Mouse (Mus musculus): ENCODE data around the gene Krtap4-2.

DNA sequence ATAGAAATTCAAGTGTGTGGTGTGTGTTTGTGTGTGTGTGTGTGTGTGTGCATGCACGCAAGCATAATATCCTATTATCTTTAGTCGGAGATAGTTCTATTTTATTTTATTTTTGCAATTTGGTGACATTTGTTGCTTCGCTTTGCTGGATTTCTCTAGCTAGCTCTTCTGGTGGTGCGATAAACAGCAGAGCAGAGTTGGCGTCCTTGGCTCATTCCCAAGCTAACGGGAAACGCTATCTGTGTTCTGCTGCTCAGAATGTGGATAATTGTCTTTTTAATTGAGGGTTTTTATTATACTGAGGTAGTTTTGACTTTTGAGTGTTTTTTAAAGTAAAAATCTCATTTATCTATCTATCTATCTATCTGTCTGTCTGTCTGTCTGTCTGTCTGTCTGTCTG, 49.8 kb downstream of the Krtap4-2 start:
- TF ChIP-seq CTCF (IDR thresholded peaks at IDR 0.05; ENCODE audit: borderline replicate concordance, control insufficient read depth, extremely low read depth, insufficient read depth, low read length, poor library complexity) (no peak), POLR2A (IDR thresholded peaks at IDR 0.05; ENCODE audit: control insufficient read depth, extremely low read depth, insufficient read depth, low read length, poor library complexity) (no peak)
